Mouse (Mus musculus): ENCODE results near the gene Sash1.

The Sash1 gene

GRCm38 (mm10) chr10:8795336-8795735, 90.5 kb downstream of the Sash1 start:
- DNase-seq (ENCODE audit: low read depth, low spot score) = peak; percentile 35

- DNase-seq (ENCODE audit: low read depth, low spot score) = peak; percentile 20
Observed at GRCm38 (mm10) chr10:8792412-8792811, 93.5 kb downstream of the Sash1 start.

- DNase-seq (ENCODE audit: low read depth, low spot score) = no peak
Observed at GRCm38 (mm10) chr10:8789096-8789495, 96.8 kb downstream of the Sash1 start.

- no peak for DNase-seq (ENCODE audit: low read depth, low spot score)
Observed at GRCm38 (mm10) chr10:8787221-8787620, 98.6 kb downstream of the Sash1 start.

- DNase-seq (ENCODE audit: low read depth, low spot score) = no peak
Observed at GRCm38 (mm10) chr10:8785451-8786145, 100.3 kb downstream of the Sash1 start.

GRCm38 (mm10) chr10:8781876-8782372, 103.9 kb downstream of the Sash1 start:
- no peak for DNase-seq (ENCODE audit: low read depth, low spot score)

GRCm38 (mm10) chr10:8779842-8780241, 106.0 kb downstream of the Sash1 start:
- DNase-seq (ENCODE audit: low read depth, low spot score) = no peak

GRCm38 (mm10) chr10:8778845-8779244, 107.0 kb downstream of the Sash1 start:
- no peak for DNase-seq (ENCODE audit: low read depth, low spot score)

- DNase-seq (ENCODE audit: low read depth, low spot score) = no peak
Observed at GRCm38 (mm10) chr10:8777552-8778253, 108.2 kb downstream of the Sash1 start.

GRCm38 (mm10) chr10:8776791-8777190, 109.1 kb downstream of the Sash1 start:
- DNase-seq (ENCODE audit: low read depth, low spot score) = no peak

GRCm38 (mm10) chr10:8775794-8776193, 110.1 kb downstream of the Sash1 start:
- no peak for DNase-seq (ENCODE audit: low read depth, low spot score)

- no peak for DNase-seq (ENCODE audit: low read depth, low spot score)
Observed at GRCm38 (mm10) chr10:8772464-8773209, 113.2 kb downstream of the Sash1 start.

- DNase-seq (ENCODE audit: low read depth, low spot score) = no peak
Observed at GRCm38 (mm10) chr10:8770931-8771653, 114.8 kb downstream of the Sash1 start.

- DNase-seq (ENCODE audit: low read depth, low spot score) = no peak
Observed at GRCm38 (mm10) chr10:8768654-8769053, 117.2 kb downstream of the Sash1 start.

- DNase-seq (ENCODE audit: low read depth, low spot score) = no peak
Observed at GRCm38 (mm10) chr10:8767381-8767780, 118.5 kb downstream of the Sash1 start.

GRCm38 (mm10) chr10:8765922-8766522, 119.8 kb downstream of the Sash1 start:
- DNase-seq (ENCODE audit: low read depth, low spot score) = no peak

- no peak for DNase-seq (ENCODE audit: low read depth, low spot score)
Observed at GRCm38 (mm10) chr10:8762771-8763170, 123.1 kb downstream of the Sash1 start.

- DNase-seq (ENCODE audit: low read depth, low spot score) = peak; percentile 57
Observed at GRCm38 (mm10) chr10:8762209-8762701, 123.6 kb downstream of the Sash1 start.

- no peak for DNase-seq (ENCODE audit: low read depth, low spot score)
Observed at GRCm38 (mm10) chr10:8761656-8762055, 124.2 kb downstream of the Sash1 start.

GRCm38 (mm10) chr10:8760598-8760997, 125.3 kb downstream of the Sash1 start:
- DNase-seq (ENCODE audit: low read depth, low spot score) = no peak

- no peak for DNase-seq (ENCODE audit: low read depth, low spot score)
Observed at GRCm38 (mm10) chr10:8759228-8759627, 126.6 kb downstream of the Sash1 start.
